Mouse (Mus musculus): ENCODE measurements at regions not wholly inside any gene's neighbourhood (a gene's known extent, or its start where the extent isn't known, plus 50 kb on each side); places are given as distances from the start of the nearest gene placed in this dataset.
"Not testable (repeated sequence)": the region's sequence is repeated elsewhere in the genome, so short reads cannot be mapped to it uniquely, and the experiment has no call there.

DNA sequence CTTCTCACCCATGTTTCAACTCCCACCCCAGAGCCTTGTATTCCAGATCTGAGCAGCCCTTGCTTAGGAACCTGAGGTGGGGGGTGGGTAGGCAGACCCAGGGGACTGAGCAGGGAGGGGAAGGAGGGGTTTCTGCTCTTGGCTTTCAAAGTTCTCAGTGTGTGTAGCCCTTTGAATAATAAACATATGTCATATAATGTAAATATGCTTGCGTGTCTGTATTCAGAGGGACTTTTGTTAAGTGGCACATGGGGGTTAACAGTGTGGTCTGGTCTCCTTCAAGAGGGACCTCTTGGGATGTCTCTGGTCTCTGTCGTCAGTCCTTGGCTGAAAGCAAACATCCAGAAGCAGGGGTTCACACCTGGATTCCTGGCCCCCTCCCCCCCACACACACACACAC is 149.1 kb upstream of the Rtl1 start:
- no peaks in the 10 kb centered on the region for H3K36me3 ChIP-seq (ENCODE audit: control insufficient read depth, insufficient read depth, low read length)
- no peak for TF ChIP-seq POLR2A (IDR thresholded peaks at IDR 0.05; ENCODE audit: control insufficient read depth, low read depth, low read length)
- TF ChIP-seq CTCF (IDR thresholded peaks at IDR 0.05; ENCODE audit: control insufficient read depth, insufficient read depth, insufficient replicate concordance, low read depth, low read length), result no peak
- no peaks in the 10 kb centered on the region for H3K27me3 ChIP-seq (ENCODE audit: control insufficient read depth, insufficient read depth, low read length)
- no peaks in the 10 kb centered on the region for H3K4me1 ChIP-seq (ENCODE audit: control insufficient read depth, insufficient read depth, low read length)
- H3K27ac ChIP-seq (ENCODE audit: control insufficient read depth, insufficient read depth, low read depth, low read length), result no peak overlapping the region
- H3K4me3 ChIP-seq (ENCODE audit: control insufficient read depth, low read depth, low read length), result no peak overlapping the region

DNA sequence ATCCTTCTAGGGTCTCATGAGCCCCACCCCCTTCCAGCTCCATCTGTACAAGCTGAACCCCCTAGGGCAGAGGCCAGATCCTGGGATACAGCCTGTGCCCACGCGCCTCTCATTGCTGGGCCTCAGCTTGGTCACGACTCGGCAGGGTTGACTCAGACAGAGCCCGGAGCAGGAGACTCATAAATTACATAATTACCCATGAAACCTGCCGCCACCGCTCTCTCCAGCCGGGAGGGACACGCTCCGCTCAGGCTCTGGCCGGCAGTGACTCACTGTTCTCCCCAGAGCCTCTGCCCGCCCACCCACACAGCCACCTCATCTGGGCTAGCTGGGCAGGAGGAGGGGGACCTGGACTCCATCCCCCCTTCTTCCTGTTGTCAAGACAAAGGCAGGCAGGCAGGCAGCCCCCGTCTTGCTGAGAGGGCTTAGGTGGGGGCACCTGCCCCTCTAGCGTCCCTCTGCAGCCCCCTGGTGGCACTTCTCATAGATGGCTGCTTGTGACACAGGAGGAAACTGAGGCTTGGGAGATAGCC is 149.6 kb upstream of the Rtl1 start:
- H3K4me1 ChIP-seq (ENCODE audit: control insufficient read depth, insufficient read depth, low read length), result no peaks in the 10 kb centered on the region
- no peak overlapping the region for H3K27ac ChIP-seq (ENCODE audit: control insufficient read depth, insufficient read depth, low read depth, low read length)
- H3K4me3 ChIP-seq (ENCODE audit: control insufficient read depth, low read depth, low read length), result no peak overlapping the region
- no peaks in the 10 kb centered on the region for H3K27me3 ChIP-seq (ENCODE audit: control insufficient read depth, insufficient read depth, low read length)
- TF ChIP-seq CTCF (IDR thresholded peaks at IDR 0.05; ENCODE audit: control insufficient read depth, insufficient read depth, insufficient replicate concordance, low read depth, low read length) (no peak), POLR2A (IDR thresholded peaks at IDR 0.05; ENCODE audit: control insufficient read depth, low read depth, low read length) (no peak)
- no peaks in the 10 kb centered on the region for H3K36me3 ChIP-seq (ENCODE audit: control insufficient read depth, insufficient read depth, low read length)

DNA sequence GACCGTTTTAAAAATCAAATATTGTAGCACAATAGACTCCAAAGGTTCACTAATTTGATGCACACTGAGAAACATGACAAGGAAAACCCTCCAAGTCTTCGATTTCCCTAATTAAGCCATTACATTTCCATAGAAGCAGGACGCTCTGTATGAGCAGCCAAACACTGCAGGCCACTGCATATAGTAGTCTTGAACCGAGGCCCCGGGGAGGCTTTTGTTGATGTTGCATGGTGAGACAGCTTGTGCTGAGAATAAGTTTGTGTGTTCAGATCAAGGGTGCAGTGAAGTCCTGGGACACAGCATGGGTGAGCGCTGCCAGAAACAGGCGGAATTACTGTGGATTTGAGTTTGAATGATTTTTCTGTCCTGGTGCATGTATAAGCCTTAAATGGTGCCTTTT is 154.9 kb upstream of the Rtl1 start:
- H3K36me3 ChIP-seq (ENCODE audit: control insufficient read depth, insufficient read depth, low read length), result no peaks in the 10 kb centered on the region
- no peaks in the 10 kb centered on the region for H3K27me3 ChIP-seq (ENCODE audit: control insufficient read depth, insufficient read depth, low read length)
- no peak overlapping the region for H3K4me3 ChIP-seq (ENCODE audit: control insufficient read depth, low read depth, low read length)
- no peak overlapping the region for H3K27ac ChIP-seq (ENCODE audit: control insufficient read depth, insufficient read depth, low read depth, low read length)
- no peaks in the 10 kb centered on the region for H3K4me1 ChIP-seq (ENCODE audit: control insufficient read depth, insufficient read depth, low read length)
- no peak for TF ChIP-seq POLR2A (IDR thresholded peaks at IDR 0.05; ENCODE audit: control insufficient read depth, low read depth, low read length)
- TF ChIP-seq CTCF (IDR thresholded peaks at IDR 0.05; ENCODE audit: control insufficient read depth, insufficient read depth, insufficient replicate concordance, low read depth, low read length), result no peak

DNA sequence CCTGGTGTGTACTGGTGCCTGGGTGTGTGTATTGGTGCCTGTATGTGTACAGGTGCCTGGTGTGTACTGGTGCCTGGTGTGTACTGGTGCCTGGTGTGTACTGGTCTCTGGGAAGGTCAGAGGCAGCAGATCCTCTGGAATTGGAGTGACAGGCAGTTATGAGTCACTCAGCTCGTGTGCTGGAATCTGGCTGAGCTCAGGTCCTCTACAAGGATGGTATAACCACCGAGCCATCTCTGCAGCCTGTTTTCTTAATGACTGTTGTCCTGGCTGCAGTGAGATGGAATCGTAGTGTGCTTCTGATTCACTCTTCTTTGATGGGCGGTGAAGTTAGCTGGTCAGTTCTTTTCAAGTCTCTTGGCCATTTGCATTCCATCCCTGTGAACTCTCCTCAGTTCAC is 164.2 kb upstream of the Rtl1 start:
- TF ChIP-seq CTCF (IDR thresholded peaks at IDR 0.05; ENCODE audit: control insufficient read depth, insufficient read depth, insufficient replicate concordance, low read depth, low read length), result no peak
- TF ChIP-seq POLR2A (IDR thresholded peaks at IDR 0.05; ENCODE audit: control insufficient read depth, low read depth, low read length), result no peak
- no peak overlapping the region for H3K4me3 ChIP-seq (ENCODE audit: control insufficient read depth, low read depth, low read length)
- H3K27me3 ChIP-seq (ENCODE audit: control insufficient read depth, insufficient read depth, low read length), result no peaks in the 10 kb centered on the region
- no peaks in the 10 kb centered on the region for H3K4me1 ChIP-seq (ENCODE audit: control insufficient read depth, insufficient read depth, low read length)
- H3K36me3 ChIP-seq (ENCODE audit: control insufficient read depth, insufficient read depth, low read length), result no peaks in the 10 kb centered on the region
- H3K27ac ChIP-seq (ENCODE audit: control insufficient read depth, insufficient read depth, low read depth, low read length), result no peak overlapping the region

DNA sequence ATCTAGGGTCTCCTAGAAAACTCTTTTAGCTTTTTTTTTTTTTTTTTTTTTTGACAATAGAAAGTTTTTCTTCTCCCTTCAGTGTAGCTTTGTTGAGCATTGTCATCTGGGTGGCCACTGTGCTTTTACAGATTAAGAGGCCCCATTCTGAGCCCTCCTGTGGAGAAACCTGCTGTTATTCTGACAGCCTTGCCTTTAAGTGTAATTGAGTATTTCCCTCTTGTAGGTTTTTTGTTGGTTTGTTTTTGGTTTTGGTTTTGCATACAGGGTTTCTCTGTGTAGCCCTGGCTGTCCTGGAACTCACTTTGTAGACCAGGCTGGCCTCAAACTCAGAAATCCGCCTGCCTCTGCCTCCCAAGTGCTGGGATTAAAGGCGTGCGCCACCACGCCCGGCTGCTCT is 166.5 kb upstream of the Rtl1 start:
- H3K27me3 ChIP-seq (ENCODE audit: control insufficient read depth, insufficient read depth, low read length); H3K27ac ChIP-seq (ENCODE audit: control insufficient read depth, insufficient read depth, low read depth, low read length); H3K36me3 ChIP-seq (ENCODE audit: control insufficient read depth, insufficient read depth, low read length); H3K4me1 ChIP-seq (ENCODE audit: control insufficient read depth, insufficient read depth, low read length); H3K4me3 ChIP-seq (ENCODE audit: control insufficient read depth, low read depth, low read length): not testable (repeated sequence)

DNA sequence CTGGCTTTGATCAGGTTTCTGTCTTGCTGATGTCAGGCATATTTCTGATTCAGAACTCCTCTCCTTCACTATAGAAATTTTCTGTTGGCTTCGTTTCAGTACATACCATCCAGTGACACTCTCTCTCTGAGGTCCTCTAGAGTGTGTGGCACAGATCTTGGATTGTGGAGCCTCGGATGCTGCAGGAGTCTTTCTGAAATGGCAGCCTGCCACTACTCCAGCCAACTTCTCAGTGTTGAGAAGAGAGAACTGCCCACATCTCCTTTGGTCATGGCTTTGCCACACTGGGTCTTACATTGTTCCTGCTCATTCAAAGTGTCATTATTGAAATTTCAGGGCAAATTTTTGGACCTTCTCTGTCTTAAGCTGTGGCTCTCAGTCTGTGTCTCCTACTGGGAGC is 172.4 kb upstream of the Rtl1 start:
- Histone ChIP-seq H3K36me3 (ENCODE audit: control insufficient read depth, insufficient read depth, low read length) (no peaks in the 10 kb centered on the region), H3K4me3 (ENCODE audit: control insufficient read depth, low read depth, low read length) (no peak overlapping the region), H3K27ac (ENCODE audit: control insufficient read depth, insufficient read depth, low read depth, low read length) (no peak overlapping the region), H3K27me3 (ENCODE audit: control insufficient read depth, insufficient read depth, low read length) (no peaks in the 10 kb centered on the region), H3K4me1 (ENCODE audit: control insufficient read depth, insufficient read depth, low read length) (no peaks in the 10 kb centered on the region)
- TF ChIP-seq POLR2A (IDR thresholded peaks at IDR 0.05; ENCODE audit: control insufficient read depth, low read depth, low read length), result no peak
- no peak for TF ChIP-seq CTCF (IDR thresholded peaks at IDR 0.05; ENCODE audit: control insufficient read depth, insufficient read depth, insufficient replicate concordance, low read depth, low read length)

DNA sequence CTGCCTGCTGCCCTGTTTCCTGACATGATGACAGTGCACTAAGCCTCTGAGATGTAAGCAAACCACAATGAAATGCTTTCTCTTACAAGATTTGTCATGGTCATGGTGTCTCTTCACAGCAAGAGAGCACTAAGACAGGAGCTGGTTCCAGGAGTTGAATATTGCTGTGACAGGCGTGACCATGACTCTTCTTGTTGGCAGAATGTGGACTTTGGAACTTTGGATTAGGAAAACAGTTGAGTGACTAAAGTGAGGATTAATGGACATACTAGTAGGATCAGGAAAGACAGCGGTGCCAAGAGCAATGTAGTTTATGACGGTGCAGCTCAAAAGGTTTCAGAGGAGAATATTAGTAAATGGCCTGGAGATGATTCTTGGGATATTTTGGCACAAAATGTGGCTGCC is 173.8 kb upstream of the Rtl1 start:
- Histone ChIP-seq H3K27ac (ENCODE audit: control insufficient read depth, insufficient read depth, low read depth, low read length) (no peak overlapping the region), H3K4me3 (ENCODE audit: control insufficient read depth, low read depth, low read length) (no peak overlapping the region)
- no peak for TF ChIP-seq CTCF (IDR thresholded peaks at IDR 0.05; ENCODE audit: control insufficient read depth, insufficient read depth, insufficient replicate concordance, low read depth, low read length)
- TF ChIP-seq POLR2A (IDR thresholded peaks at IDR 0.05; ENCODE audit: control insufficient read depth, low read depth, low read length), result no peak

DNA sequence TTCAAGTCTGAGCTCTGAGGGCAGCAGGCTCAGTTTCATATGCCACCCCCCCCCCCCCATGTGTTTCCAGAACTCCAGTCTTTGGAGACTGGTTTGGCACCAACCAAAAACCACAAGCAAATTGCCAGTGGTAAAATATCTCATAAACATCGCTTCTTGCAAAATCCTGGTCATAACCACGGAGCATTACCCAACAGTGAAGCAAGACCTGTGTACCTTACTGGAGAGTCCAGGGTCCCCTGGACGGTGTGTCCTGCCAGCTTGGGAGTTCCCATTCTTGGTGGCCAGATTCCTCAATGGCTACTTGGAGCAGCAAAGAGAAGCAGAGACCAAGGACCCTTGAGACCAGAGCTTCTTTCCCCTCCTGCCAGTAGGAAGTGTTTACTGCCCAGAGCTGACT is 198.7 kb upstream of the Rtl1 start:
- TF ChIP-seq POLR2A (IDR thresholded peaks at IDR 0.05; ENCODE audit: control insufficient read depth, low read depth, low read length) (no peak), CTCF (IDR thresholded peaks at IDR 0.05; ENCODE audit: control insufficient read depth, insufficient read depth, insufficient replicate concordance, low read depth, low read length) (no peak)
- no peaks in the 10 kb centered on the region for H3K27me3 ChIP-seq (ENCODE audit: control insufficient read depth, insufficient read depth, low read length)
- no peak overlapping the region for H3K27ac ChIP-seq (ENCODE audit: control insufficient read depth, insufficient read depth, low read depth, low read length)
- no peaks in the 10 kb centered on the region for H3K36me3 ChIP-seq (ENCODE audit: control insufficient read depth, insufficient read depth, low read length)
- no peaks in the 10 kb centered on the region for H3K4me1 ChIP-seq (ENCODE audit: control insufficient read depth, insufficient read depth, low read length)
- H3K4me3 ChIP-seq (ENCODE audit: control insufficient read depth, low read depth, low read length), result no peak overlapping the region

More for the DNA sequence above, 173.8 kb upstream of the Rtl1 start:
- H3K36me3 ChIP-seq (ENCODE audit: control insufficient read depth, insufficient read depth, low read length), result no peaks in the 10 kb centered on the region
- H3K4me1 ChIP-seq (ENCODE audit: control insufficient read depth, insufficient read depth, low read length), result no peaks in the 10 kb centered on the region
- no peaks in the 10 kb centered on the region for H3K27me3 ChIP-seq (ENCODE audit: control insufficient read depth, insufficient read depth, low read length)
